9 mouse cellular contexts compared by ENCODE assay signal in genomic region chr13:54301677-54302076, GRCm38 (mm10).
A peak's percentile ranks its signal among the peaks of the same experiment; 100 is the strongest.
DNase-seq lines count a peak whose midpoint lies in the region; ATAC-seq and TF ChIP-seq lines count a peak whose summit lies in the region.
"Had no signal": no experiment of that assay in that cellular context is flagged by ENCODE, and none has a peak within 500 bp of the region (broad histone marks: within the 10 kb centered on the region; RNA-seq: fewer than 3 reads in every experiment).

No protein-coding gene starts in this region.

- no peaks in the 10 kb centered on the region; the same call in 1 of the 2 replicates for H3K79me2 ChIP-seq in MEL (ENCODE audit: control insufficient read depth, insufficient read depth, low read length, poor library complexity)

- H3K27ac ChIP-seq in MEL (ENCODE audit: control insufficient read depth, low read depth, low read length): no peak overlapping the region
- no peak overlapping the region for H3K27ac ChIP-seq in heart, embryonic 10.5 days
- no peak overlapping the region for H3K27ac ChIP-seq in liver, embryonic 15.5 days (replicated peaks)
- H3K27ac ChIP-seq: liver, embryonic 13.5 days had no signal

- 28% methylated on average over 6 of the region's 6 CpGs for WGBS in heart, embryonic 10.5 days
- 29% methylated on average over 6 of the region's 6 CpGs for WGBS in liver, embryonic 15.5 days (ENCODE audit: insufficient replicate concordance)

- no peak for TF ChIP-seq RAD21 in MEL (IDR thresholded peaks at IDR 0.05; ENCODE audit: low read depth, low read length)

- no peak for TF ChIP-seq EP300 in MEL (IDR thresholded peaks at IDR 0.05; ENCODE audit: low read depth in 1 of 2, low read length in 2 of 2)

- DNase-seq in cerebellum, adult 9-11 months: peak; percentile 59
- DNase-seq in cerebellum, postnatal 14 days: no peak
- no peak for DNase-seq in MEL (ENCODE audit: low read depth, low spot score)
- no peak for DNase-seq in heart, embryonic 10.5 days (ENCODE audit: low spot score)
- no peak for DNase-seq in T-cell, adult 2 months (ENCODE audit: low spot score)
- DNase-seq in frontal cortex, postnatal 14 days (ENCODE audit: low spot score in 2 of 2): no peak
- no peak for DNase-seq in spleen, postnatal 4 days (ENCODE audit: low spot score in 2 of 2)
- DNase-seq: liver, embryonic 13.5 days had no signal

- no peaks in the 10 kb centered on the region for H3K9me3 ChIP-seq in MEL (replicated peaks; ENCODE audit: insufficient read depth, low read length)
- no peaks in the 10 kb centered on the region for H3K9me3 ChIP-seq in heart, embryonic 10.5 days
- no peaks in the 10 kb centered on the region for H3K9me3 ChIP-seq in liver, embryonic 15.5 days (replicated peaks)
- H3K9me3 ChIP-seq: liver, embryonic 13.5 days had no signal

- H3K4me1 ChIP-seq in MEL (ENCODE audit: control insufficient read depth in 1 of 2, insufficient read depth in 2 of 2, low read length in 2 of 2): peaks cover 0 to 7% of the 10 kb centered on the region in 2 experiments; a peak in 1 of 4 replicates
- H3K4me1 ChIP-seq in heart, embryonic 10.5 days: peaks cover 28% of the 10 kb centered on the region
- 0 out of 2 replicates have a peak, but pooled peaks cover 5% of the 10 kb centered on the region for H3K4me1 ChIP-seq in liver, embryonic 15.5 days (replicated peaks)

- no peak for TF ChIP-seq CTCF in MEL (IDR thresholded peaks at IDR 0.05 in 2 of 3, conservative IDR thresholded peaks at IDR 0.05 in 1 of 3; ENCODE audit: control insufficient read depth in 1 of 3, insufficient read depth in 1 of 3, low read depth in 2 of 3, low read length in 3 of 3, poor library complexity in 1 of 3, severe bottlenecking in 1 of 3)

- H3K4me2 ChIP-seq in liver, embryonic 15.5 days: 0 out of 2 replicates have a peak overlapping the region, but pooled peaks have one; percentile 73

- no peak overlapping the region for H3K9ac ChIP-seq in MEL (ENCODE audit: control insufficient read depth, low read depth, low read length, poor library complexity, severe bottlenecking)
- H3K9ac ChIP-seq in liver, embryonic 15.5 days: no peak overlapping the region

- H3K36me3 ChIP-seq in MEL (ENCODE audit: control insufficient read depth in 1 of 2, insufficient read depth in 2 of 2, low read length in 2 of 2): peaks cover 0 to 3% of the 10 kb centered on the region in 2 experiments; a peak in 1 of 4 replicates
- H3K36me3 ChIP-seq in heart, embryonic 10.5 days: no peaks in the 10 kb centered on the region
- H3K36me3 ChIP-seq in liver, embryonic 15.5 days (replicated peaks): no peaks in the 10 kb centered on the region
- H3K36me3 ChIP-seq: liver, embryonic 13.5 days had no signal

- no peak overlapping the region for H3K4me3 ChIP-seq in MEL (ENCODE audit: control insufficient read depth in 1 of 2, insufficient read depth in 1 of 2, low read depth in 2 of 2, low read length in 2 of 2)
- H3K4me3 ChIP-seq in heart, embryonic 10.5 days: peak overlapping the region; percentile 94; the same call in 1 of the 2 replicates
- no peak overlapping the region for H3K4me3 ChIP-seq in liver, embryonic 15.5 days (replicated peaks)

- no peaks in the 10 kb centered on the region for H3K27me3 ChIP-seq in MEL (ENCODE audit: control insufficient read depth in 1 of 2, insufficient read depth in 2 of 2, low read length in 2 of 2)
- peaks cover 19% of the 10 kb centered on the region for H3K27me3 ChIP-seq in heart, embryonic 10.5 days (ENCODE audit: insufficient read depth, poor library complexity, severe bottlenecking)
- peaks cover 44% of the 10 kb centered on the region for H3K27me3 ChIP-seq in liver, embryonic 15.5 days

- TF ChIP-seq POLR2A in MEL (IDR thresholded peaks at IDR 0.05; ENCODE audit: control insufficient read depth in 1 of 2, insufficient read depth in 1 of 2, low read depth in 1 of 2, low read length in 2 of 2, poor library complexity in 1 of 2): no peak

- ATAC-seq in liver, embryonic 15.5 days (ENCODE audit: insufficient read depth): no peak

TF ChIP-seq in MEL, 35 proteins besides CTCF, POLR2A, EP300 and RAD21:
- 0 out of 2 replicates have a peak, but pooled peaks have one; percentile 15 for TF ChIP-seq ZNF384 (IDR thresholded peaks at IDR 0.05; ENCODE audit: low read depth, low read length)
- no peak for TF ChIP-seq ZKSCAN1 (IDR thresholded peaks at IDR 0.05; ENCODE audit: low read depth, low read length)
